Mouse (Mus musculus): ENCODE measurements around the gene Thap7.
A peak's percentile ranks its signal among the peaks of the same experiment; 100 is the strongest.

The Thap7 gene

DNA sequence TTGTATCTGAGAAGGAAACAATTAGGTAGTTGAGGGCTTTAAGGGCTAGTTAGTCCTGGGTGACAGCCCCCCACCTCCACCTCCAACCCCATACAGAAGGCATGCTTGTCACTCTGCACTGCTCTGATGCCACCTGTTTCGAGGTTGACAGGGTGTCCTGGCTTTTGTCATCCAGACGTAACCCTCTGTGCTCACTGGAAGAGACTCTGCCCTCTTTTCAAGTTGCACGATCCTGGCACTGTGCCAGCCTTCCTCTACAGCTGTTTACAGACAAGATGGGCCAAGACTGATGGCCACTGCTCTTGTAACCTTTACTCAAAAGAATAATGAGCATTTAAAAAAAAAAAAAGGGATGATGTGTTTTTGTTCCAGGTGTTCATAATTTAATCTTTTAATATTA, 44.4 kb downstream of the Thap7 start:
- peak; percentile 90 for DNase-seq

DNA sequence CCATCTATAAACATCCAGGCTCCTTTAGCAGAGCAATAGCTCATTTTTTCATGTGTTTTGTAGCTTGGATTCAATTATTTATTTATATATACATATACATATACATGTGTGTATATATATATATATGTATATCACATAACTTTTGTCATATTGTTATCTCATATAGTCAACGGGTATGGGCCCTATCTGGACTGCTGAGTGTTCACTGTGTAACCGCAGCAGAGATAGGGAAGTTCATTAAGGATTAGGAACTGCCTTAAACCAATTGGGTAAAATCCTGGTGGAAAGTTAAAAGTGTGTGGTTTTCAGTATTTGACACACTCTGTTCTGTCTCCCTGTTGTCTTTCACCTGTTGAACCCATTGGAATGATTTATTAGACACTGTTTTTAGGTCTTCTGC, 49.5 kb downstream of the Thap7 start:
- no peak for DNase-seq

DNA sequence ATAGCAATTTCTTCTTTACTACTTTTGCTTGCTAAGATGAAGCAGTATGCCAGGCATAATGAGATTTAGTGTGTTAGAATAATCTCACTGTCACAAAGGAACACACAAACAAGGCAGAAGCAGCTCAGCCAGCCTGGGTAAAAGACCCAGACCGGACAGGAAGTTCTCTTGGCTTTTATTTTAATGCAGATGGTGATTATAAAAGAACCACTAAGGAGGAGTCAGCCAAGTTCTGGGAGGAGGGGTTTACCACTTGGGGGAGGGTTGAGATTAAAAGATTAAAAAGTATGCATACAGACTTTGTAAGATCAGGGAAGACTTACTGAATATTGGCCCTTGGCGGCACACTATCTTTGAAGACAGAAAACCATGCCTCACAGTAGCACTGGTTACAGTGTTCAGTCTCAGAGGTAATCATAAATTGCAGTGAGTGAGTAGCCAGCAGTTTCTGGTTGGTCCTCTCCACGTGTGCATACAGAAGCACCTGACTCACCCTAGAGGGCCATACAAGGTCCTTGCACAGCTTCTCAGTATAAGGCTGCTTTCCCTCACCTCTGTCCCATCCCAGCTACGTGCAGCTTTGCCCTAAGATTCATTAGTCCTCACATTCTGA, 52.5 kb downstream of the Thap7 start:
- DNase-seq, result peak; percentile 70

All from heart, adult 11 months (tissue).